Mouse (Mus musculus) embryonic stem cell, embryonic (primary cell): ENCODE data around the gene Polr2b.

Experiments
- CTCF ChIA-PET, 4 experiments: fragments of 300-600 bp in 2 of 4; fragments of 350-600 bp in 2 of 4; sonication (Branson Sonifier 250); formaldehyde crosslinking; loops; one replicate each; lab custom pipeline; 2022; ENCODE audit warnings: inconsistent platforms in 2 of 4; lab: Charles Lee
- POLR2A ChIA-PET, 4 experiments: fragments of 300-600 bp in 2 of 4; fragments of 350-600 bp in 2 of 4; sonication (Branson Sonifier 250); formaldehyde crosslinking; loops; one replicate each; lab custom pipeline; 2022; ENCODE audit warnings: antibody characterized with exemption in 4 of 4, inconsistent platforms in 1 of 4; lab: Charles Lee

Polr2b gene

DNA sequence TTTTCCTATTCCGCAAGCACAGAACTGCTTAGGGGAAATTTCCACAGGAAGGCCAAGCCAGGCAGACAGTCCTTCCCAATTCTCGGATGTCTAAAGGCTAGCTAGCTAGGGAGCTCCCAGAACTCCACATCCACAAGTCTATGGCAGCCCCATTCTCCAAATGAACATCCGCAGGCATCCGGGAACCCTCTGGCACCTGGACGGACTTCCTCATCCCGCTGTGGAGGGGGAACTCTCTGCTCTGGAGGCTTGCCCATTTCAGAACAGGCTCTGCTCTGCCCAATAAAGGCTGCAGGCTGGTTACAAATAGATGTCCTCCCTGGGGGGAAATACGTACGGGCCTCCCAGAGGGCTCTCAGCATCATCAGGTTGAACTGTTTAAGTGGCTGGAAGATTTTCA, 56.4 kb downstream of the Polr2b start:
- ChIA-PET CTCF (interaction anchor here in 2 of 4 experiments (0.7 to 0.9 kb wide), 2 partner anchors 20 kb away, joined by 3 read pairs; no protein-coding TSS in a partner anchor), POLR2A (no interaction called here)

DNA sequence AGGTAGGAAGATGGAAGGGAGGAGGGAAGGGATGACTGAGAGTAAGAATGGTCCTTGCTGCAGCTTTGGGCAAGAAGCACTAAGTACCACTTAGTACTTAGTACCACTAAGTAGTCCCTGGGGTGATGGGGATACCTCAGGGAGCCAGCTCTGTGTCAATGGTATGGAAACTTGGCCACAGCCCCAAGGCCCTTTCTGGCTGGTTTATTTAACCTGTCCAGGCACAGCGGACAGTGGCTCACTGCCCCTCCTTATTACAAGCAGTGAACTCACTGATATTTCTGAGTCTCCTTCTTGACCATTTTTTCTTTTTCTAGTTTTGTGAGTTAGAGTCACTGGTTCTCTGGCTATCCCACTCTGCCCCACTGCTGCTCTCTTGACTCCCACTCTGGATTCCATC, 57.2 kb downstream of the Polr2b start:
- ChIA-PET POLR2A (interaction anchor here in 2 of 4 experiments (0.5 to 1.4 kb wide), 2 partner anchors 12 to 1732 kb away, joined by 3 to 6 read pairs; no protein-coding TSS in a partner anchor), CTCF (interaction anchor here in 3 of 4 experiments (0.6 to 0.9 kb wide), 3 partner anchors 15 to 19 kb away, joined by 3 read pairs; no protein-coding TSS in a partner anchor)

DNA sequence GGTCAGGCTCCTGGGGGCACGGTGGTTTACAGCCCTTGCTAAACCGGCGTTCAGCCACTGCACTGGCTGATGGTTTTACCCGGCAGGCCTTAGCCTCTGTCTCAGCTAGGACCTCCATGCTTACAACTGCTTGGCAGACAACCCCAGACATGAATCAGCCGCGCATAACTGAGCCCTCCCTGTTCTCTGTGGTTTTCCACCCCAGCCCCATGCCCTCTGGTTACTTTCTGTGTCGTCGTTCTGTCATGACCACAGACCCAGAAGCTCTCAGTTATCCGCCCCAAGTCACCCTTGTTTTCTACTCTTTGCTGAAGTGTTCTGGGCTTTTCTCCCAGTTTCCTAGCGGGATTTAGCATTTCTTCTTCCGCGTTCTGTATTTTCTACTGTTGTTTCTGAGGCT, 57.7 kb downstream of the Polr2b start:
- POLR2A ChIA-PET = interaction anchor here in 3 of 4 experiments (0.5 to 2.0 kb wide), 7 partner anchors 10 to 1731 kb away, joined by 3 to 6 read pairs (median 3); partner anchors contain the start of gene Rest (in 1 of the 3)
- CTCF ChIA-PET = interaction anchor here in 1 of 4 experiments (0.6 kb wide), 1 partner anchor 16 kb away, joined by 3 read pairs; no protein-coding TSS in a partner anchor

DNA sequence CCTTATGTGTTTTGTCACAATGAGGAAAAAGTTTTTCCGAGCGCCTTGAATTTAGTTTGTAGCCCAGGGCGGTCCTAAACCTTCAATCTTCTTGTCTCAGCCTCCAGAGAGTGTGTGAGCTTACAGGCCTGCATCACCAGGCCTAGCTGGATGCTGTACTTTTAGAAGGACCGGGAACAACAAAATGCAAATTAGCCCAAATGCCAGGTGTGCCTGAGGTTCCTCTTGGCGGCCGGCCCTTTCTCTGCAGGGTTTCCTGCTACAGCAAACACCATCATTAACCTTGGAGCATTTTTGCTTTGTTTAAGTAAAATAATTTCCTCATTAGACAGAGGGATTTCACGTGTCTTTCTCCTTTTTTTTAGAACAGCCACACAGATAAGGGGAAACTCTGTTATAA, 58.2 kb downstream of the Polr2b start:
- CTCF ChIA-PET = interaction anchor here in 1 of 4 experiments (0.6 kb wide), 1 partner anchor 58 kb away, joined by 3 read pairs; the partner anchor contains the start of genes Noa1 and Polr2b

DNA sequence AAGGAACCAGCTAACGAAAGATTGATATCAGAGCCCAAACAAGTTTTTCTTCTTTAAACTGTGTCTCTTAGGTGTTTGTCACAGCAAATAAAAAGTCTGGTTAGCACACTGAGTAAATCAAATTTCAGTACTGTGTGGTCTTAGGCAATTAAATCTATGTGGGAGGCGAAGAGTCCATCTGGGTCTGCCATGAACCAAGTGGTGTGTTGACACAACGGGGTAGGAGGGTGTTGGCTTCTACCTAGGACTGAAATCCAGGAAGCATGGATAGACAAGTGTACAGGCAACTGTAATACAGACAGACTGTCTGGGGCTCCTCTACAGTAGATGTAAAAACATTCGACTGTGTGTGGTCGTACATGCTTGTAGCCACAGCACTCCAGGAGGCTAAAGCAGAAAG, 59.4 kb downstream of the Polr2b start:
- ChIA-PET POLR2A (interaction anchor here in 3 of 4 experiments (0.6 to 2.0 kb wide), 5 partner anchors 11 to 17 kb away, joined by 3 to 8 read pairs (median 3); no protein-coding TSS in a partner anchor), CTCF (interaction anchor here in 1 of 4 experiments (1.8 kb wide), 1 partner anchor 15 kb away, joined by 5 read pairs; no protein-coding TSS in a partner anchor)

More for the DNA sequence above, 58.2 kb downstream of the Polr2b start:
- POLR2A ChIA-PET = interaction anchor here in 3 of 4 experiments (0.7 to 2.0 kb wide), 9 partner anchors 10 to 103 kb away, joined by 3 to 6 read pairs (median 4); partner anchors contain the start of gene Rest (in 1 of the 3)

- POLR2A ChIA-PET = interaction anchor here in 2 of 4 experiments (0.7 to 1.1 kb wide), 3 partner anchors 12 to 92 kb away, joined by 3 to 8 read pairs (median 3); no protein-coding TSS in a partner anchor
Measured at GRCm38 (mm10) chr5:77370378-77370892, 60.5 kb downstream of the Polr2b start.

GRCm38 (mm10) chr5:77372242-77372641, 62.3 kb downstream of the Polr2b start:
- POLR2A ChIA-PET = interaction anchor here in 3 of 4 experiments (0.9 to 2.2 kb wide), 9 partner anchors 9 to 62 kb away, joined by 3 to 5 read pairs (median 4); partner anchors contain the start of genes Noa1 (in 1 of the 3) and Polr2b (in 1 of the 3)
- CTCF ChIA-PET = interaction anchor here in 1 of 4 experiments (0.7 kb wide), 1 partner anchor 87 kb away, joined by 3 read pairs; no protein-coding TSS in a partner anchor

More at GRCm38 (mm10) chr5:77370378-77370892, 60.5 kb downstream of the Polr2b start:
- CTCF ChIA-PET = interaction anchor here in 2 of 4 experiments (0.6 to 1.8 kb wide), 2 partner anchors 16 to 20 kb away, joined by 3 to 5 read pairs; no protein-coding TSS in a partner anchor

- ChIA-PET CTCF (no interaction called here), POLR2A (interaction anchor here in 3 of 4 experiments (1.0 to 2.2 kb wide), 7 partner anchors 9 to 63 kb away, joined by 3 to 5 read pairs (median 4); partner anchors contain the start of genes Noa1 (in 1 of the 3) and Polr2b (in 1 of the 3))
Measured at GRCm38 (mm10) chr5:77372778-77373177, 62.8 kb downstream of the Polr2b start.

DNA sequence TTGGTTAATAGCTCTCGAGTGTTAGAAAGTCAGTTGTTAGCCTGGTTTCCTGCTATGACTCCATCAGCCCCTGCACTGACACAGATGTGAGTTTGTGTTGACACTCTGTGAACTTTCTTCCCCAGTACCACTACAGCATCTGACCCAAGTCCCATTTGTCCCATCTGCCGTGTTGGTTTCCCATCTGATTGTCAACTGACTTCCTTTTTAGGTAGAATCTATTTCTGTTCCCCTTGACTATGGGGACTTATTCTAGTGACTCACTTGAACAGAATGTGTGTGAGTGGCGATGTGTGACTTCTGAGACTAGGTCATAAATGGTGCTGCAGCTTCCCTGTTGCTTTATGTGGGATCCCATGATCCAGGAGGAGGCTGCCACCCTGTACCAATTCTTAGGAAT, 65.0 kb downstream of the Polr2b start:
- ChIA-PET CTCF (no interaction called here), POLR2A (no interaction called here)

GRCm38 (mm10) chr5:77375546-77375945, 65.6 kb downstream of the Polr2b start:
- POLR2A ChIA-PET = interaction anchor here in 1 of 4 experiments (0.6 kb wide), 1 partner anchor 15 kb away, joined by 3 read pairs; no protein-coding TSS in a partner anchor
- CTCF ChIA-PET = no interaction called here

DNA sequence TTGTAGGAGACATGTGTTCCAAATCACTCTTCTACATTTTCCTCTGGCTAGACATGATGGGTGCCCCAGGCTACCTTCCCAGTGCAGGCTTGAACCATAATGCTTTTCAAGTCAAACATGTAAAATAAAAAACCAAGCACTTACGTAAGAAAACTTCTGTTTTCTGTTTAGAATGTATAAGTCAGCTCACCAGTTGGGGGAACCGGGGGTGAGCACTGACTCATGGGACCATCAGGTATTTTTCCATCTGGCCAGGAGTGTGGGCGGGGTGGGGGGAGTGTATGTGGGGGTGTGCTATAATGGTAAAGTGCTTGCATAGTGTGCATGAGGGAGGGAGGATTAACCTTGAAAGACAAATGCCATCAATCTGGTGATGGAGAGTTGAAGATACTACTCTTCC, 68.1 kb downstream of the Polr2b start:
- POLR2A ChIA-PET = no interaction called here

DNA sequence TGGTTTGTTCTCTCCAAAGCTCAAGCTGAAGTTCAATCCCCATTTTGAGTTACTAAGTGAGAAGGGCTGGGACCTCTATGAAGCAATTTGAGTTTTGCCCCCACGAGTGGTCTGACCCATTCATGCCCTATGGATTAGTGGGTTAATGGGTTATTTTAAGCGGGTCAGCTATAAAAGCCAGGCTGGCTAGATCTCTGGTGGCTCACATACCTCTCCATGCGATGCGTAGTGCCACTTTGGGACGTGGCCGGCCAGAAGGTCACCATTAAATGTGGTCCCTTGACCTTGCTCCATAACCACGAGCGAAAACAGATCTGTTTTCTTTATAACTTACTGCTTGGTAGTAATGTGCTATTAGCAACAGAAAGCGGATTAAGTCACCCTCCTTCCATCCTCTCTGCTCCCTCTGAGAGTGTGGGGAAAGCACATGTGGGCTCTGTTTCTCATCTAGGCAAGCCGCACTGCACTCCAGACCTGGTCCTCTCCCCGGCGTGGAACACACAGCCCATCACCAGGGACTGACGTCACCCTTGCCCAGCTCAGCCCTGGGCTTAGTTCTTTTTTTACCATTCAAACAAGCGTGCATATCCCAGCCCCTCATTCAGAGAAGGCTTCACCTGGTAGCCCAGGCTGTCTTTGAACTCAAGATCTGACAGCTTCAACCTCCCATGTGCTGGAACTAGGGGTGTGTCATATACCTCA, 69.6 kb downstream of the Polr2b start:
- ChIA-PET CTCF (no interaction called here), POLR2A (interaction anchor here in 1 of 4 experiments (0.8 to 0.9 kb wide), 3 partner anchors 9 to 23 kb away, joined by 3 to 5 read pairs (median 4); no protein-coding TSS in a partner anchor)

More for the DNA sequence above, 68.1 kb downstream of the Polr2b start:
- CTCF ChIA-PET = interaction anchor here in 1 of 4 experiments (0.6 kb wide), 1 partner anchor 84 kb away, joined by 3 read pairs; no protein-coding TSS in a partner anchor

- ChIA-PET POLR2A (interaction anchor here in 3 of 4 experiments (0.6 to 1.0 kb wide), 5 partner anchors 11 to 24 kb away, joined by 3 to 5 read pairs (median 3); no protein-coding TSS in a partner anchor), CTCF (no interaction called here)
Measured at GRCm38 (mm10) chr5:77380321-77380901, 70.5 kb downstream of the Polr2b start.

DNA sequence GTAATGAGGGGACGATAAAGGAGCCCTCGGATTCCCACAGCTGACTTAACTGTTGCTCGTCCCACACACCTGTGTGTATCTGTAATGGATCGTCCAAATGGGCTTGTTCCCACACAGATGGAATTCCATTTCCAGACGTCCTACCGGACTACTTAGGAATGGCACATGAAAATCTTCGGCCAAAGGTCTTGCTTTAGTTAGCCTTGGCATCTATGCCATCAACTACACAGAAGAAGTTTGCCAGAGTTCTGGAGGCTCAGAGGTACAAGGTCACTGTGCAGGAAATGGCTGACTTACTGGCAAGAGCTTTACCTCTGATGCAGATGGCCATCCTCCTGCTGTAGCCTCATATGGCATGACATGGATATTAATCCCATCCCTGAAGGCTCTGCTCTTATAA, 71.3 kb downstream of the Polr2b start:
- ChIA-PET CTCF (no interaction called here), POLR2A (interaction anchor here in 2 of 4 experiments (0.7 to 1.3 kb wide), 3 partner anchors 8 to 19 kb away, joined by 3 to 4 read pairs (median 3); no protein-coding TSS in a partner anchor)

- ChIA-PET POLR2A (interaction anchor here (0.6 to 1.3 kb wide), 6 partner anchors 9 to 31 kb away, joined by 3 to 4 read pairs (median 3); no protein-coding TSS in a partner anchor), CTCF (interaction anchor here in 1 of 4 experiments (0.5 kb wide), 1 partner anchor 324 kb away, joined by 6 read pairs; no protein-coding TSS in a partner anchor)
Measured at GRCm38 (mm10) chr5:77381686-77382085, 71.7 kb downstream of the Polr2b start.

DNA sequence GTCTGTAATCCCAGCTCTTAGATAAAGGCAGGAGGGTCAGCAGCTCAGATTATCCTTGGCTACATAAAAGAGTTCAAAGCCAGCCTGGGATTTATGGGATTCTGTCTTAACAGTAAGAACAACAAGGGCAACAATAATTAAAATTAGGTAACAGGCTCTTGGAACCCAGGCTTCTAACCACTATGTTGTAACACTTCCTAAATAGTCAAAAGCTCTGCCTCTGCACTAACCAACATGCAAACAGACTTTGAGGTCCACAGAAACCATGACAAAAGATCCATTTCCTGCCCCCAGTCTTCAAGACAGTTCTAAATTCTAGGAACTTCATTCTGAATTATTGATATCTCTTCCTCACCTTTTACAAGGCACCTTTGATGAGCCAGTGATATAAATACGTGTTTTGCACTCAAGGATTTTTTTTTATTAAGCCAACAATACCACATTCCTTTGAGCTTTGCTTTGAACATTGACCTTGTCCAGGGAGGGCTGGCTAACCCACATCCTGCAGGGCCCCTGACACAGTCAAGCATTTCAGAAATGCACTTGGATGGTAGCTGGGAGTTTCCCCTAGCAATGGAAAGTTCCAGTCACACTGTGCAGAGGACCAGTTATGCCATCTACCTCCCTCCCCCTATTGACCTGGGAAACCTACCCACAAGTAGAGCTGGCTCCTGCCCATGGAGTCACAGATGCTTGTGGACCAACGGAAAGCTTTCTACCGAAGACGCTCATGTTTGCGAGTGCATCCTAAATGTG, 74.0 kb downstream of the Polr2b start:
- ChIA-PET POLR2A (interaction anchor here in 2 of 4 experiments (0.8 to 1.2 kb wide), 3 partner anchors 10 to 26 kb away, joined by 3 read pairs; no protein-coding TSS in a partner anchor), CTCF (interaction anchor here in 2 of 4 experiments (0.5 to 0.7 kb wide), 2 partner anchors 13 to 76 kb away, joined by 3 read pairs; no protein-coding TSS in a partner anchor)

DNA sequence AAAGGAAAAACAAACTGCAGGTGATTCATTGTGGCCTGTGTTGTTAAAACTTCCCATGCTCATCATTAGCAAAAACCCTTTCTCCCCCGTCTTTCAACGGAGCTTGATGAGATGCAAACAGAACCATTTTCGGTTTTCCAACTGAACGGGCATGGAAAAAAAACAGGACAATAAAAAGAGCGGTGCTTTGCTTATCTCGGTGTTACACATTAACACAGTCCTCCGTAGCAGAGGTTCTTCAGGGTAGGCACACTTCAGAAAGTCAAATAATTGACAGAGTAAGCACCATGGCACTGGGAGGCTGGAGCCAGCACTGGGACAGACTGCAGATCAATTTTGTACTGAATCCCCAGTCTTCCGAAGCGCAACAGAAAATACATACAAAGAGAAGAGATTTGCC, 74.8 kb downstream of the Polr2b start:
- POLR2A ChIA-PET = interaction anchor here in 1 of 4 experiments (0.8 to 1.2 kb wide), 2 partner anchors 15 to 27 kb away, joined by 3 read pairs; no protein-coding TSS in a partner anchor
- CTCF ChIA-PET = no interaction called here
